Mouse (Mus musculus): Measurements from ENCODE around the gene Acsl1.

DNA sequence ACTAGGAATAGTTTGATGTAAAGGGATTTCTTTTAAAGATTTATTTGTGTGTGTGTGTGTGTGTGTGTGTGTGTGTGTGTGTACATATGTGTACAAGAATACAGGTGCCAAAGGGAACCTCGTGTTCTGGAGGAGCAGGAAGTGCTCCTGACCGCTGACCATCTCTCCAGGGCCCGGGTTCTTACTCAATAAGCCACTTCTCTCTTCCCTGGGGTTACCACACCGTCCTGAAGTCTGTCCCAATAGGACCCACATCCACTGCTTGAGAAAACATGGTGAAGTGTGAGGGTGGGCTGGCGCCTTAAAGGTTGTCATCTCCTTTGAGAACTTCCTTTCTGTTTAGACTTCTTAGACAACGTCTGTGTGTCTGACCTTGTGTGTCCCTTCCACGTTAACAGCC lies 63.1 kb downstream of the Acsl1 start:
- no peak for TF ChIP-seq CTCF (IDR thresholded peaks at IDR 0.05; ENCODE audit: extremely low read depth, insufficient read depth, insufficient read length, insufficient replicate concordance)
- no peak for TF ChIP-seq POLR2A (IDR thresholded peaks at IDR 0.05; ENCODE audit: low read depth, low read length)

Measured in spleen, adult 2 months (tissue).